Mouse (Mus musculus): ENCODE results near the gene Olfr461. TPM values are rescaled to one million over a fixed set of nuclear protein-coding genes. Genes with fewer than 3 reads are reported as not detected.

Gene Olfr461
- polyA plus RNA-seq, 1 experiment, result not detected

GRCm38 (mm10) chr6:40519408-40519807 lies 35.4 kb downstream of the Olfr461 start, which contains the start of gene Prss37:
TSS of gene Prss37 (minus strand) at chr6:40519508.
- no peaks in the 10 kb centered on the region for H3K27me3 ChIP-seq (replicated peaks)
- no peaks in the 10 kb centered on the region for H3K4me1 ChIP-seq
- 0 out of 2 replicates have a peak, but pooled peaks cover 3% of the 10 kb centered on the region for H3K9me3 ChIP-seq
- TF ChIP-seq GATA1 (IDR thresholded peaks at IDR 0.05; ENCODE audit: borderline replicate concordance, low read length) (no peak), FLI1 (IDR thresholded peaks at IDR 0.05; ENCODE audit: low read length) (no peak)
- no peak within 1 kb of the TSS for H3K4me3 ChIP-seq (replicated peaks)
- H3K36me3 ChIP-seq (replicated peaks; ENCODE audit: low read length), result no peaks in the 10 kb centered on the region

DNA sequence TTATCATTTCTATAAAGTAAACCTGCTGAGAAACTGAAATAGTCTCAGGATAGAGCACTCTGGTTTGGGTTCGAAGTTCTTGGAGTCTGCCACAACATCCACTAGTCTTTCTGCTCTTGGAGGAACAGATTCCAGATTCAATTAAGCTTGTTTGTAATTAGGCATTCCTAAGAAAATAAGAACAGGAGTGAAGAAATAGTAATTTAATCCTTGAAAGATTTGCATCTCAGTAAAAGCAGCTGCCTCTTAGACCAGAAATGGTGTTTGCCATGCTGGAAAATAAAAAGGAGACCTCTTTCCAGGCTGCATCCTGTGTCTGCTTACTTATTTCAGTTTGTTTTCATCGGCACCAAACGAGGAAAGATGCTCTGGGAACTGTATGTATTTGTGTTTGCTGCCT lies 61.6 kb downstream of the Olfr461 start, which contains the start of gene Tas2r108:
Gene Tas2r108 (plus strand): TSS at position 301 of the 400 bp plus-strand sequence.
- no peaks in the 10 kb centered on the region for H3K36me3 ChIP-seq (replicated peaks; ENCODE audit: low read length)
- H3K4me3 ChIP-seq (replicated peaks), result no peak within 1 kb of the TSS
- no peaks in the 10 kb centered on the region for H3K9me3 ChIP-seq
- TF ChIP-seq FLI1 (IDR thresholded peaks at IDR 0.05; ENCODE audit: low read length), result no peak
- no peak for TF ChIP-seq GATA1 (IDR thresholded peaks at IDR 0.05; ENCODE audit: borderline replicate concordance, low read length)
- H3K4me1 ChIP-seq, result no peaks in the 10 kb centered on the region
- no peaks in the 10 kb centered on the region for H3K27me3 ChIP-seq (replicated peaks)

Other genes starting within 250 kb of the Olfr461 start
- 2.2 and 3.0 TPM in 2 replicates for gene Agk, start 229.9 kb downstream of the Olfr461 start, polyA plus RNA-seq (2012; ENCODE audit: insufficient read depth, low replicate concordance)
- 0.12 TPM in 1 of 2 replicates, not detected in the other for gene E330009J07Rik, start 118.9 kb downstream of the Olfr461 start, polyA plus RNA-seq (2012; ENCODE audit: insufficient read depth, low replicate concordance)
- 0.57 TPM in 1 of 2 replicates, not detected in the other for gene Wee2, start 116.0 kb downstream of the Olfr461 start, polyA plus RNA-seq (2012; ENCODE audit: insufficient read depth, low replicate concordance)
- 7.4 and 12.6 TPM in 2 replicates for gene Ssbp1, start 83.7 kb downstream of the Olfr461 start, polyA plus RNA-seq (2012; ENCODE audit: insufficient read depth, low replicate concordance)
- not detected in 2 replicates for gene Tas2r137, start 63.8 kb downstream of the Olfr461 start, polyA plus RNA-seq (2012; ENCODE audit: insufficient read depth, low replicate concordance)
- not detected in 2 replicates for gene Tas2r108, start 61.5 kb downstream of the Olfr461 start, polyA plus RNA-seq (2012; ENCODE audit: insufficient read depth, low replicate concordance)
- not detected in 2 replicates for gene Prss37, start 35.5 kb downstream of the Olfr461 start, polyA plus RNA-seq (2012; ENCODE audit: insufficient read depth, low replicate concordance)
- not detected in 2 replicates for gene Olfr460, start 14.4 kb upstream of the Olfr461 start, polyA plus RNA-seq (2012; ENCODE audit: insufficient read depth, low replicate concordance)
- 0.02 TPM in 1 of 2 replicates, not detected in the other for gene Clec5a, start 30.8 kb upstream of the Olfr461 start, polyA plus RNA-seq (2012; ENCODE audit: insufficient read depth, low replicate concordance)
- not detected in 2 replicates for gene Tas2r138, start 58.3 kb upstream of the Olfr461 start, polyA plus RNA-seq (2012; ENCODE audit: insufficient read depth, low replicate concordance)
- gene Mgam, start 73.8 kb upstream of the Olfr461 start, polyA plus RNA-seq (2012; ENCODE audit: insufficient read depth, low replicate concordance), result not detected in 2 replicates

All from megakaryocyte, embryonic 14.5 days (primary cell).